Mouse (Mus musculus) kidney, embryonic 15.5 days (tissue): ENCODE data around the gene Ntrk3. TPM values are rescaled to one million over a fixed set of nuclear protein-coding genes. Genes with fewer than 3 reads are reported as not detected.
A peak's percentile ranks its signal among the peaks of the same experiment; 100 is the strongest.

Experiments
- ATAC-seq: fragments of 200-750 bp; cut with Nextera tagmentation; replicated peaks from 2 replicates; pipeline ENCODE4 v1.8.0; 2017; ENCODE audit warnings: moderate TSS enrichment; ENCODE audit not compliant: low FRiP score
- H3K27ac ChIP-seq: fragments of 300-500 bp; sonication (generic); 2 replicates; pipeline ENCODE4 v1.5.1; 2015; ENCODE audit warnings: mild to moderate bottlenecking, inconsistent platforms
- H3K27me3 ChIP-seq: fragments of 300-500 bp; sonication (generic); 2 replicates; pipeline ENCODE4 v1.6.1; 2015; ENCODE audit warnings: inconsistent platforms
- H3K36me3 ChIP-seq: fragments of 300-500 bp; sonication (generic); 2 replicates; pipeline ENCODE4 v1.6.1; 2015; ENCODE audit warnings: inconsistent platforms
- H3K4me1 ChIP-seq: fragments of 300-500 bp; sonication (generic); 2 replicates; pipeline ENCODE4 v1.6.1; 2015; ENCODE audit warnings: inconsistent platforms
- H3K4me2 ChIP-seq: fragments of 300-500 bp; sonication (generic); 2 replicates; pipeline ENCODE4 v1.6.1; 2015; ENCODE audit warnings: moderate library complexity, mild to moderate bottlenecking, inconsistent platforms
- H3K4me3 ChIP-seq: fragments of 300-500 bp; sonication (generic); replicated peaks from 2 replicates; pipeline ENCODE4 v1.5.1; 2015; ENCODE audit warnings: mild to moderate bottlenecking, inconsistent platforms
- H3K9ac ChIP-seq: fragments of 300-500 bp; sonication (generic); 2 replicates; pipeline ENCODE4 v1.6.1; 2015; ENCODE audit warnings: mild to moderate bottlenecking, inconsistent platforms
- H3K9me3 ChIP-seq: fragments of 300-500 bp; sonication (generic); replicated peaks from 2 replicates; pipeline ENCODE4 v1.6.1; 2016; ENCODE audit warnings: inconsistent platforms
- WGBS: fragments of 180-500 bp; shearing (Covaris S2); methylation state at CpG from one replicate; pipeline ENCODE4 v1.1.7; 2015; ENCODE audit warnings: mixed read lengths; 5-methylcytosine and 5-hydroxymethylcytosine counted together
- polyA plus RNA-seq: library from polyadenylated mRNA; unstranded; fragments of >200 nt; fragmentation: Nextera tagmentation; extraction: Ambion mirVana; gene quantifications from 2 replicates; pipeline ENCODE4 v1.2.1, GENCODE M21; 2015

Ntrk3 gene
- polyA plus RNA-seq, 1 experiment from 2014 or later: 4.4 TPM

- Histone ChIP-seq H3K4me1 (no peaks in the 10 kb centered on the region), H3K9ac (no peak overlapping the region), H3K27ac (no peak overlapping the region), H3K36me3 (no peaks in the 10 kb centered on the region), H3K4me2 (no peak overlapping the region), H3K9me3 (no peaks in the 10 kb centered on the region), H3K27me3 (no peaks in the 10 kb centered on the region), H3K4me3 (no peak overlapping the region)
- WGBS: 57% methylated on average over 5 of the region's 5 CpGs
- no peak for ATAC-seq
These were observed 565.4 kb downstream of the Ntrk3 start for GRCm38 (mm10) chr7:78172267-78172955.

- Histone ChIP-seq H3K4me3 (no peak overlapping the region), H3K9ac (no peak overlapping the region), H3K27me3 (no peaks in the 10 kb centered on the region), H3K36me3 (no peaks in the 10 kb centered on the region), H3K4me2 (no peak overlapping the region), H3K27ac (no peak overlapping the region), H3K9me3 (no peaks in the 10 kb centered on the region), H3K4me1 (no peaks in the 10 kb centered on the region)
- 23% methylated on average over 1 of the region's 1 CpGs for WGBS
- no peak for ATAC-seq
These were observed 572.3 kb downstream of the Ntrk3 start for GRCm38 (mm10) chr7:78165466-78165865.

- no peaks in the 10 kb centered on the region for H3K4me1 ChIP-seq
- H3K9ac ChIP-seq: no peak overlapping the region
- no peaks in the 10 kb centered on the region for H3K9me3 ChIP-seq
- H3K27ac ChIP-seq: no peak overlapping the region
- H3K36me3 ChIP-seq: no peaks in the 10 kb centered on the region
- H3K27me3 ChIP-seq: no peaks in the 10 kb centered on the region
- no peak for ATAC-seq
- WGBS: 75% methylated on average over 2 of the region's 2 CpGs
- no peak overlapping the region for H3K4me2 ChIP-seq
- no peak overlapping the region for H3K4me3 ChIP-seq
These were observed 579.9 kb downstream of the Ntrk3 start for GRCm38 (mm10) chr7:78157946-78158345.

GRCm38 (mm10) chr7:78145251-78145650, 592.6 kb downstream of the Ntrk3 start:
- Histone ChIP-seq H3K4me2 (no peak overlapping the region), H3K9me3 (no peaks in the 10 kb centered on the region), H3K27ac (no peak overlapping the region), H3K9ac (no peak overlapping the region), H3K36me3 (no peaks in the 10 kb centered on the region), H3K4me1 (no peaks in the 10 kb centered on the region), H3K4me3 (no peak overlapping the region), H3K27me3 (no peaks in the 10 kb centered on the region)
- 32% methylated on average over 4 of the region's 4 CpGs for WGBS
- ATAC-seq: peak; percentile 71; the same call in 1 of the 2 replicates

GRCm38 (mm10) chr7:78144849-78145248, 593.0 kb downstream of the Ntrk3 start:
- Histone ChIP-seq H3K27ac (no peak overlapping the region), H3K9ac (no peak overlapping the region), H3K27me3 (no peaks in the 10 kb centered on the region), H3K9me3 (no peaks in the 10 kb centered on the region), H3K4me3 (no peak overlapping the region), H3K4me1 (no peaks in the 10 kb centered on the region), H3K36me3 (no peaks in the 10 kb centered on the region), H3K4me2 (no peak overlapping the region)
- ATAC-seq: no peak
- WGBS: 74% methylated on average over 3 of the region's 3 CpGs

- Histone ChIP-seq H3K9ac (no peak overlapping the region), H3K4me2 (no peak overlapping the region), H3K4me3 (no peak overlapping the region), H3K4me1 (no peaks in the 10 kb centered on the region), H3K27ac (no peak overlapping the region), H3K9me3 (no peaks in the 10 kb centered on the region), H3K27me3 (no peaks in the 10 kb centered on the region), H3K36me3 (no peaks in the 10 kb centered on the region)
- ATAC-seq: no peak
- WGBS: 93% methylated on average over 1 of the region's 1 CpGs
These were observed 607.8 kb downstream of the Ntrk3 start for GRCm38 (mm10) chr7:78129966-78130365.

Other genes with a start within 250 kb of the Ntrk3 start
- gene Mrps11, start 45.1 kb upstream of the Ntrk3 start, polyA plus RNA-seq: 73.8 and 80.9 TPM in 2 replicates
- gene Mrpl46, start 45.5 kb upstream of the Ntrk3 start, polyA plus RNA-seq: 64.9 and 67.7 TPM in 2 replicates
- gene Det1, start 109.3 kb upstream of the Ntrk3 start, polyA plus RNA-seq: 18.5 and 19.1 TPM in 2 replicates
- gene Aen, start 157.8 kb upstream of the Ntrk3 start, polyA plus RNA-seq: 47.1 and 47.9 TPM in 2 replicates
- gene Isg20, start 175.4 kb upstream of the Ntrk3 start, polyA plus RNA-seq: 1.9 and 4.6 TPM in 2 replicates